Mouse (Mus musculus) limb, embryonic 13.5 days (tissue): ENCODE measurements around the gene Olfr110. TPM values are rescaled to one million over a fixed set of nuclear protein-coding genes. Genes with fewer than 3 reads are reported as not detected.
"Not testable (repeated sequence)": the region's sequence is repeated elsewhere in the genome, so short reads cannot be mapped to it uniquely, and the experiment has no call there.

Experiments used
- ATAC-seq: fragments of 200-750 bp; cut with Nextera tagmentation; 2 replicates; pipeline ENCODE4 v1.8.0; 2017; ENCODE audit warnings: low read depth, moderate number of reproducible peaks, moderate TSS enrichment; ENCODE audit not compliant: low FRiP score
- H3K27ac ChIP-seq: fragments of 300-500 bp; sonication (generic); 2 replicates; pipeline ENCODE4 v1.5.1; 2015; ENCODE audit warnings: inconsistent platforms, mild to moderate bottlenecking, moderate library complexity
- H3K27me3 ChIP-seq: fragments of 300-500 bp; sonication (generic); 2 replicates; pipeline ENCODE4 v1.6.1; 2015; ENCODE audit warnings: mild to moderate bottlenecking, inconsistent platforms
- H3K36me3 ChIP-seq: fragments of 300-500 bp; sonication (generic); 2 replicates; pipeline ENCODE4 v1.6.1; 2015; ENCODE audit warnings: inconsistent platforms, mild to moderate bottlenecking, moderate library complexity
- H3K4me1 ChIP-seq: fragments of 300-500 bp; sonication (generic); 2 replicates; pipeline ENCODE4 v1.6.1; 2015; ENCODE audit warnings: inconsistent platforms
- H3K4me2 ChIP-seq: fragments of 300-500 bp; sonication (generic); replicated peaks from 2 replicates; pipeline ENCODE4 v1.6.1; 2015; ENCODE audit warnings: inconsistent platforms, mild to moderate bottlenecking, moderate library complexity
- H3K4me3 ChIP-seq: fragments of 300-500 bp; sonication (generic); 2 replicates; pipeline ENCODE4 v1.5.1; 2015; ENCODE audit warnings: moderate library complexity, mild to moderate bottlenecking, inconsistent platforms
- H3K9ac ChIP-seq: fragments of 300-500 bp; sonication (generic); 2 replicates; pipeline ENCODE4 v1.6.1; 2015; ENCODE audit warnings: mild to moderate bottlenecking, inconsistent platforms
- H3K9me3 ChIP-seq: fragments of 300-500 bp; sonication (generic); 2 replicates; pipeline ENCODE4 v1.6.1; 2016; ENCODE audit warnings: inconsistent platforms
- WGBS: fragments of 180-500 bp; shearing (Covaris S2); methylation state at CpG from one replicate; pipeline ENCODE4 v1.1.7; 2015; 5-methylcytosine and 5-hydroxymethylcytosine counted together
- polyA plus RNA-seq: library from polyadenylated mRNA; unstranded; fragments of >200 nt; fragmentation: Nextera tagmentation; extraction: Ambion mirVana; gene quantifications from 2 replicates; pipeline ENCODE4 v1.2.1, GENCODE M21; 2015

Olfr110 gene
- polyA plus RNA-seq, result not detected in 2 replicates

DNA sequence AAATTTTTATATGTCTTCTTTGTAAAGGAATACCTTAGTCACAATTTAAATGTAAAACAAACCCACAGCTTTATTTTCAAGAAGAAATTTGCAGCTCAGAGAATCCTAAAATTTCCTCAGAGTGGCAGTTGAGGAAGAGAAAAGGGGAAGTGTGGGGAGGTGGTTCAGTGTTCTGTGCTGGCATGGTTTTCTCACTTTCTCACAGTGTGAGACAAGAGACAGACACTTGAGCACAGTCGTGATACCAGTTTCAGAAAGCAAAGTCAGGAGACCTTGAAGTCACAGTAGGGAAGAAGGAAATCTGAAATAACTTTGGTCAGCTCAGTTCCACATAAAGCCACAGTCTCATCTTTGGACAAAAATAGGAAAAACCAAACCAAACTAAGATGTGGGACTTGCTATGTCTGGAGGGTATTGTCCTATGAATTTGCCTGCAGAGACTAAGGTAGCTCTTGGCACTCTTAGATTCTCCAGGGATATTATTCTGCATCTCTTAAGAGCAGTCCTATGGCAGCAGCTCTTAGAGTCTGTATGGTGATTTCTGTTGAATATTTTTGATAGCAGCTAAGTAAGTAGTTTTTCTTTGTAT is at the start of gene Olfr110:
Gene Olfr110 (plus strand): TSS at position 539 of the 589 bp plus-strand sequence.
- Histone ChIP-seq H3K9me3 (no peaks in the 10 kb centered on the region), H3K27me3 (no peaks in the 10 kb centered on the region), H3K4me3 (no peak within 1 kb of the TSS), H3K4me1 (no peaks in the 10 kb centered on the region), H3K9ac (no peak within 1 kb of the TSS), H3K27ac (no peak within 1 kb of the TSS), H3K36me3 (no peaks in the 10 kb centered on the region), H3K4me2 (no peak within 1 kb of the TSS)
- no peak for ATAC-seq
- 57% methylated on average over 1 of the region's 1 CpGs for WGBS

DNA sequence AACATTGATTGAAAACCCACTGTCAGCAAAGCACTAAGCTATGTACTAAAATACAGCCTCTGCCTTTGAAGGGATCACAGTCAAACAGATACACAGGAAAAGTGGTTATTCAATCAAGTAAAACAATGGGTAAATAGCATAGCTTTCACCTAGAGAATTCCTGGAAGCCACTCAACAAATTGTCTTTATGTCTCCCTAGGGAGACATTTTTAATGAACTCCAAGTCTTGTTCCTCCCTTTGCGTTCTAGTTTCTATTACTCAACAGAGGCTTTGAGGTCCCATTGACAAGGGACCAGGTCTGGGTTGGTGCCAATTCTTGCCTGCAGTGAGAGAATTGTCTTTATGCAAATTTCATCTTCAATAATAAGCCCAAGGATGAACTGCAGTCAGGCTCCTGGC is 47.1 kb upstream of the Olfr110 start, which contains the start of gene Olfr108:
Gene Olfr108 (plus strand): TSS at position 301 of the 400 bp plus-strand sequence.
- Histone ChIP-seq H3K4me2 (no peak within 1 kb of the TSS), H3K4me1 (no peaks in the 10 kb centered on the region), H3K9me3 (no peaks in the 10 kb centered on the region; the same call in 1 of the 2 replicates), H3K27me3 (no peaks in the 10 kb centered on the region), H3K4me3 (no peak within 1 kb of the TSS), H3K27ac (no peak within 1 kb of the TSS), H3K9ac (no peak within 1 kb of the TSS), H3K36me3 (no peaks in the 10 kb centered on the region)
- 82% methylated on average over 1 of the region's 1 CpGs for WGBS
- no peak for ATAC-seq

DNA sequence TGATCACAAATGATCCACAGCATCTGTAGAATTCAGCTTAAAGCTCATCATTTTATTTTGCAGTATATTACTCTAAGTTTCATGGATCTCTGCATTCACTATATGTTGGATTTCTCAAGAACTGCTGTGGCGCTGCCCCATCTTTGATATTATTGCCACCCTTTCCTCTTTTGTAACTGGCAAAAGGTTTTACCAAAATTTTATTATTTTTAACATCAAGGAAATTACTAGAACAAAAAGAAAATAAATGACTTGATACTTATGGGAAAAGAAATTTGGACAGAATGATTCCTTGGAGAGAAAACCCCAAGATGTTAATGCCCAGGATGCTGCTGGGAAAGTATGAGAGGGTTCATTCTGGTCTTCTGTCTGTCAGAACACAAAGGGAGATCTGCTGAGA is 33.7 kb upstream of the Olfr110 start, which contains the start of gene Olfr109:
Gene Olfr109 (plus strand): TSS at position 301 of the 400 bp plus-strand sequence.
- H3K9ac ChIP-seq, result no peak within 1 kb of the TSS
- no peak for ATAC-seq
- H3K36me3 ChIP-seq, result no peaks in the 10 kb centered on the region
- H3K27me3 ChIP-seq, result no peaks in the 10 kb centered on the region
- no peak within 1 kb of the TSS for H3K4me3 ChIP-seq
- H3K4me1 ChIP-seq, result no peaks in the 10 kb centered on the region
- H3K27ac ChIP-seq, result no peak within 1 kb of the TSS
- WGBS, result 89% methylated on average over 1 of the region's 1 CpGs
- no peak within 1 kb of the TSS for H3K4me2 ChIP-seq
- no peaks in the 10 kb centered on the region for H3K9me3 ChIP-seq

DNA sequence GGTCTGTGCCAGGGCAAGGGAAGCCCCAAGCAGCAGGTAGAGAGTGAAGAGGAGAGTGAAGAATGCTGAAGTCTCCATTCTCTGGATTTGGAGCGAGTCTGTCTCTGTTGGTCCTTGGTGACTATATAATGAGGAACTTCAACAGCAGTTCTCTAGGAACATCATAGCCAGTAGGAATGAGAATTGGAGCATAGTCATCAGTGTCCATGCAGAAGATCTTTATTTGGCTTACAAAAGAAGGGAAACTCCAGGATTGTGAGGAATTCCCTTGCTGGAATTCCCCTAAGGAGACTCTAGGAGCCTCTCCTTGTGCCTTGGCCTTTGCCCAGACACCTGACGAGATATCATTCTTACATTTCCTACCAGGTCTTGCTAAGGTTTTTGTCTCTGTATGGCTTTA is 8.8 kb upstream of the Olfr110 start, which contains the start of gene H2-M2:
Gene H2-M2 (minus strand): TSS at position 101 of the 400 bp plus-strand sequence.
- no peak for ATAC-seq
- H3K4me2 ChIP-seq, result no peak within 1 kb of the TSS
- no peaks in the 10 kb centered on the region for H3K36me3 ChIP-seq

DNA sequence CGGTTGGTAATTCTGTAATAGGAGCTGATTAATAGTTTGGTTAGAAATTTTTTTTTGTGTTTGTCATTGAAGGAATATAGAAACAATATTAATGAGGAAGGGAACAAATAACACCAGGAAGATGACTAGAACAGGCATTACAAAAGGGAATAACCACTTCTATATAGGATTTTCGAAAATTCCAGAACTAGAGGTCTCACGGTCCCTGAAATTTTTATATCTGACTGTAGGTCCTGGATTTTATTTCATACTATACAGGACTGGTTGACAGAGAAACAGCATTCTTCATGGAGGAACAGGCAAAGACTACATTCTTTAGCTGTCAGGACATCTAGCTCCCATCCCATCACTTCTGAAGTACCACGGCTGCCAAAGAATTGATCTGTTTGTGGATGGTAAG is 15.5 kb downstream of the Olfr110 start, which contains the start of gene Olfr111:
Gene Olfr111 (plus strand): TSS at position 301 of the 400 bp plus-strand sequence.
- no peaks in the 10 kb centered on the region for H3K4me1 ChIP-seq
- H3K4me2 ChIP-seq, result no peak within 1 kb of the TSS
- H3K9ac ChIP-seq, result no peak within 1 kb of the TSS
- H3K9me3 ChIP-seq, result no peaks in the 10 kb centered on the region
- no peaks in the 10 kb centered on the region for H3K27me3 ChIP-seq
- H3K27ac ChIP-seq, result no peak within 1 kb of the TSS
- 90% methylated on average over 4 of the region's 4 CpGs for WGBS
- no peaks in the 10 kb centered on the region for H3K36me3 ChIP-seq
- ATAC-seq, result no peak
- no peak within 1 kb of the TSS for H3K4me3 ChIP-seq

More for the DNA sequence above, 8.8 kb upstream of the Olfr110 start, which contains the start of gene H2-M2:
- Histone ChIP-seq H3K27me3 (no peaks in the 10 kb centered on the region), H3K9me3 (peaks cover 3% of the 10 kb centered on the region; the same call in 1 of the 2 replicates), H3K9ac (no peak within 1 kb of the TSS), H3K4me3 (no peak within 1 kb of the TSS), H3K27ac (no peak within 1 kb of the TSS), H3K4me1 (no peaks in the 10 kb centered on the region)
- 67% methylated on average over 2 of the region's 2 CpGs for WGBS

DNA sequence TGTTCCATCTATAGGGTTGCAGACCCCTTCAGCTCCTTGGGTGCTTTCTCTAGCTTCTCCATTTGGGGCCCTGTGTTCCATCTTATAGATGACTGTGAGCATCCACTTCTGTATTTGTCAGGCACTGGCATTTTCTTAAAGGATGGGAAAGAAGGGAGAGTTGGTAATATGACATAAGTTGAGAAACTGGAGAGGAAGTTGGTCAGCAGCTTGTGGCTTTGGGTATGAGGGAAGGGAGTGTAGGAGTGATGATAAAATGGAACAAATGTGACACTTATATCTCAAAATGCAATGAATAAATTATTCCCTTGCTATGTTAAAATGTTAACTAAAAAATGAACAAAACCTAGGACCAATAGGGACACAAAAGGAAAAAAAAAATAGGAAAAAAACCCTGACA is 32.3 kb downstream of the Olfr110 start:
- H3K27me3 ChIP-seq, H3K9ac ChIP-seq, H3K36me3 ChIP-seq, H3K27ac ChIP-seq, H3K4me2 ChIP-seq, H3K4me3 ChIP-seq, ATAC-seq, H3K9me3 ChIP-seq, H3K4me1 ChIP-seq: not testable (repeated sequence)

DNA sequence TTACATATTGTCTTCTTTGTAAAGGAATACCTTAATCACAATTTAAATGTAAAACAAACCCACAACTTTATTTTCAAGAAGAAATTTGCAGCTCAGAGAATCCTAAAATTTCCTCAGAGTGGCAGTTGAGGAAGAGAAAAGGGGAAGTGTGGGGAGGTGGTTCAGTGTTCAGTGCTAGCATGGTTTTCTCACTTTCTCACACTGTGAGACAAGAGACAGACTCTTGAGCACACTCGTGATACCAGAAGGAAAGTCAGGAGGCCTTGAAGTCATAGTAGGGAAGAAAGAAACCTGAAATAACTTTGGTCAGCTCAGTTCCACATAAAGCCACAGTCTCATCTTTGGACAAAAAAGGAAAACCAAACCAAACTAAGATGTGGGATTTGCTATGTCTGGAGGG is 33.2 kb downstream of the Olfr110 start:
- not testable (repeated sequence) for H3K9me3 ChIP-seq, H3K36me3 ChIP-seq, H3K27me3 ChIP-seq, H3K4me3 ChIP-seq, H3K27ac ChIP-seq, ATAC-seq, H3K4me1 ChIP-seq, H3K4me2 ChIP-seq, H3K9ac ChIP-seq
- WGBS, result 76% methylated on average over 1 of the region's 1 CpGs

DNA sequence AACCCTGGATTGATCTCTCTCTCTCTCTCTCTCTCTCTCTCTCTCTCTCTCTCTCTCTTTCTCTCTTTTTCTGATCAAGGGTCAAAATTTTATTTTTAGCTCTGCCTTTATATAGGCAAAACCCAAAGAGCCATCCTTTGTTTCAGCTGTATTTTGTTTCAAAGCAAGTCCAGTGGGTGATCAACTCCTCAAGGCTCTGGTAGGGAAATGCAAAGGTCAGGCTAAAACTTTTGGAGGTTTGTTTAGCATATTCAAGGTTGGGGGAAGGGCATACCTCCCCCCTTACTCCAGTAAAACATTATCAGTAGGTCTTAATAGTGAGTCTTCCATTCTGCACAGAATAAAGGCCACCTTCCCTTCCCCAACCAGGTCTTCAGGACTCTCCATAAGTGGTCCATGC is 42.9 kb downstream of the Olfr110 start:
- H3K4me3 ChIP-seq, result no peak overlapping the region

DNA sequence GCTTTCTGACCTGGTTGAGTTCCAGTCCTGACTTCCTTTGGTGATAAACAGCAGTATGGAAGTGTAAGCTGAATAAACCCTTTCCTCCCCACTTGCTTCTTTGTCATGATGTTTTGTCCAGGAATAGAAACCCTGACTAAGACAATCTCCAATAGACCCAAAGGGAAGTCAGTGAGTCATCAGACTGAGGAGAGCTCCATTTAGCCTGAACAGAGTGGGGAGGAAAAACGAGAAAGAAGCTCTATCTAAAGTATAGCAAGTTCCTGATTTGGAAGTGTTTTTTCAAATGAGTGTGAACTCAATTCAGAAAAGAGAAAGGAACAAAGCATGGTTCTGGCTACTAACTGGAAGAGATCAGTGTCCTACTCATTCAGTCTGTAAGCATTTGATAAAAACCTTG is 46.1 kb downstream of the Olfr110 start:
- not testable (repeated sequence) for H3K9me3 ChIP-seq, H3K4me3 ChIP-seq, H3K27ac ChIP-seq, H3K4me2 ChIP-seq, H3K27me3 ChIP-seq, H3K4me1 ChIP-seq, H3K9ac ChIP-seq, H3K36me3 ChIP-seq, ATAC-seq
- 66% methylated on average over 1 of the region's 1 CpGs for WGBS

More for the DNA sequence above, 42.9 kb downstream of the Olfr110 start:
- no peaks in the 10 kb centered on the region for H3K36me3 ChIP-seq
- H3K9ac ChIP-seq, result no peak overlapping the region
- H3K27ac ChIP-seq, result no peak overlapping the region
- ATAC-seq, result no peak
- no peaks in the 10 kb centered on the region for H3K9me3 ChIP-seq
- no peak overlapping the region for H3K4me2 ChIP-seq
- no peaks in the 10 kb centered on the region for H3K27me3 ChIP-seq
- no peaks in the 10 kb centered on the region for H3K4me1 ChIP-seq

DNA sequence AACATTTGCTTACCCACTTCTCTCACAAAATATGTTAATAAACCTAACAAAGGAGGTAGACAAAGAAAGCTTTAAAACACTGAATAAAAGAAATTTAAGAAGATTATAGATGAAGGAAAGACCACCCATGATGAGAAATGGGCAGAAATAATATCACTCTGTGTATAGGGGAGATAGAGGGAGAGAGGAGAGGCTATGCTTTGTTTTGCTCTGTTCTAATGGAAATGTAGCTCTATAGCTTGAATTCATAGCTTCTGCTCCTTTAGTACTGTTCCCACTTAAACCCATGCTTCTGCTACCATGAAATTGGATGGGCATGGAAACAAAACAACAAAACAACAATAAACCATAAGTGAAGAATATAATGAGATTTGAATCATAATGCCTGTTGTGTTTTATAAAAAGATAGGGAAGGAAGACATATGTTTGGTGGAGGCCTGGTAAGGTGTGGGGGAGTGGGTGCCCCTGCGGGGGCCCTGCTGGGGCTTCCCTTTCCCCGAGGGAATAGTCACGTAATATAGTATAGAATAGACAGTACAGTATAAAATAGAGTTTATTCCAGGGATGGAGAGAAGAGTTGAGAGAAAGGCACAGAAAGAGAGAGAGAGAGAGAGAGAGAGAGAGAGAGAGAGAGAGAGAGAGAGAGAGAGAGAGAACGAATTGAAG is 49.3 kb downstream of the Olfr110 start:
- 92% methylated on average over 4 of the region's 4 CpGs for WGBS
- Histone ChIP-seq H3K4me2 (no peak overlapping the region), H3K9ac (no peak overlapping the region), H3K27ac (no peak overlapping the region), H3K4me1 (no peaks in the 10 kb centered on the region), H3K9me3 (no peaks in the 10 kb centered on the region), H3K27me3 (no peaks in the 10 kb centered on the region), H3K36me3 (no peaks in the 10 kb centered on the region), H3K4me3 (no peak overlapping the region)
- ATAC-seq, result no peak

DNA sequence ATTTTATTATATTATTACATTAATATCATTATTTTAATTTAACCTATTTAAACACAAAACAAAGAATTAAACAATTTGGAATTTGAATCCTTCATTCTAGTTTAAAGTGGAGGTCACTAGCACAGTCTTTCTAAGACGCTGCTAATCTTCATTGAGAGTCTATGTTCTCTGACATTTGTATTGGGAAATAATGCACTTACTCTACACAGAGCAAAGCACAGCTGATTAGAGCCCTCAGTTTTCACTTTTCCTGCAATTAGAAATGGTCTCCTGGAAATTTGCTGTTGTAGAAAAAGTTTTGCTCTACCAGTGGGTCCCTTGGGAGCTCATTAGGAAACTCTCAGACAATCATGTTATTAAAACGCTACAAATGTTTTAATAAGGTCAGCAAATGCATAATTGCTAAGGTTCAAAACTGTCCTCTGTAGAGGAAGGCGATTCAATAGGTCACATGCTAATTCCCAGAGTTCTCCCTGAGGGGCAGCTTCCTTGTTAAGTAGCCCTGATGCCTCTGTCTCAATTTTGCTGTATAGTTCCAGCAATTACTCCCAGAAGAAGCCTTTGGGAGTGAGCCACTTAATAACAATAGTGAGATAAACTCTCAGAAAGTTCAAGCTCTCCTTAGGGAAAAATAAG is 51.6 kb downstream of the Olfr110 start:
- Histone ChIP-seq H3K27ac (no peak overlapping the region), H3K4me3 (no peak overlapping the region), H3K27me3 (no peaks in the 10 kb centered on the region), H3K4me2 (no peak overlapping the region), H3K4me1 (no peaks in the 10 kb centered on the region), H3K9ac (no peak overlapping the region), H3K36me3 (no peaks in the 10 kb centered on the region), H3K9me3 (no peaks in the 10 kb centered on the region)
- no peak for ATAC-seq
- 50% methylated on average over 3 of the region's 3 CpGs for WGBS
